Mouse (Mus musculus): Measurements from ENCODE around the gene Olfr1428. TPM values are rescaled to one million over a fixed set of nuclear protein-coding genes. Genes with fewer than 3 reads are reported as not detected.
"Not testable (repeated sequence)": the region's sequence is repeated elsewhere in the genome, so short reads cannot be mapped to it uniquely, and the experiment has no call there.

Gene Olfr1428
- polyA plus RNA-seq (2016; fragmentation: Nextera tagmentation; extraction: Ambion mirVana), result not detected in 2 replicates

DNA sequence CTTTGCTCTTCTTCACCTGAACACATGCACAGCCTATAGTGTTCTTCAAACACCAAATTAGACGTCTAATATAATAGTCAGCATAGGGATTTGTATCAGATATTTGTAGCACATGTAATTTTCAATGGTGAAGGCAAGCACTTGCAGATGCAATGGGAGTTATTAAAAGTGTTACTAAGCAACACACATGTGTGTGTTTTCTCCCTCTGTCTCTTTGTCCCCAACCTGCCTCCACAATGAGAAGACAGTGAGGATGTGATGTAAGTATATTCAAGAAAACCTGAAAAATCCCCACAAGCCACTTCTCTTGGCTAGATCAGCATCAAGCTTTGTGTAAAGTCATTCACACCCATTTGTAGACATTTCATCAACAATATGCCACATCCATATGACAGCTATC is at the start of gene Olfr1428:
Gene Olfr1428, minus strand, starts transcription at position 101 of the 400 bp plus-strand sequence.
- Histone ChIP-seq H3K36me3 (no peaks in the 10 kb centered on the region), H3K4me1 (no peaks in the 10 kb centered on the region), H3K9ac (no peak within 1 kb of the TSS), H3K4me2 (replicated peaks) (no peak within 1 kb of the TSS), H3K27me3 (no peaks in the 10 kb centered on the region), H3K27ac (no peak within 1 kb of the TSS), H3K4me3 (no peak within 1 kb of the TSS), H3K9me3 (no peaks in the 10 kb centered on the region)
- WGBS, result 71% methylated on average over 1 of the region's 1 CpGs
- no peak for ATAC-seq (ENCODE audit: insufficient number of reproducible peaks, insufficient read depth, low FRiP score, low TSS enrichment)

DNA sequence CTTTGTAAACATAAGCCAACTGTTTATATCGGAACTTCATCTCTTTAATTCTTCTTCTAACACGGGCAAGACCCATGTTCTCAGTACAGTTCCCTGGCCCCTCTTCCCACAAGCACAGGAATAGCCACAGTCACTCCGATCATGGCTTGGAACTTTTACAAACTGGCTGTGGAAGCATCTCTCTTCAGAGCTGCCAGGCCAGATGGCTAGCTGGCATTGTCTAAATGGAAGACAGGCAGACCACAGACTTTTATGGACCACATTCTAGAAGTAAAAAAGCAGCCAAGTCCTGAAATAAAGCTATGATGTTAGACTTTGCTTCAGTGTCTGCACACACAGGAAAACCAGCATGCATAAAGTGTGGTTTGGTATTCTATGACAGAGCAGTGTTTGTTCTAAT is 29.8 kb upstream of the Olfr1428 start:
- Histone ChIP-seq H3K9ac (no peak overlapping the region), H3K27me3 (no peaks in the 10 kb centered on the region), H3K4me2 (replicated peaks) (no peak overlapping the region), H3K27ac (no peak overlapping the region), H3K9me3 (no peaks in the 10 kb centered on the region), H3K4me3 (no peak overlapping the region), H3K4me1 (no peaks in the 10 kb centered on the region), H3K36me3 (no peaks in the 10 kb centered on the region)
- ATAC-seq (ENCODE audit: insufficient number of reproducible peaks, insufficient read depth, low FRiP score, low TSS enrichment), result no peak
- 84% methylated on average over 3 of the region's 3 CpGs for WGBS

DNA sequence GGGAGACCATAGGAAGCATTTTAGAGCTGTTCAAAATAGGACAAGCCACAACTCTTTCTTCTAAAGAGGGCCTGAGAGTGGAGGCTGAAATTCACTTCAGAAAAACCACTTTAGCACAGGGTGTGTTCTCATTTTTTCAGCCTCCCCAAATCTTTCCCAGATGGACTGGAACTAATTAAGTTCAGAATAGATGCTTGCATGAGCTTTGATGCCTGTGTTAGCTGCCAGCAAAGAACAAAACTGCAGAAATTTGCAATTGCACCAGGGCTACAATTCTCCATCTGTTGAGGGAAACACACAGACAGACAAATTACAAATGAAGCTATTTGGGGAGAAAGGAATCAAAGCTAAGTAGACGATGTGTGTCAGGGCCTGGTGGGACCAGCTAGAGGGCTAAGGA is 27.7 kb upstream of the Olfr1428 start:
- no peaks in the 10 kb centered on the region for H3K36me3 ChIP-seq
- no peaks in the 10 kb centered on the region for H3K9me3 ChIP-seq
- no peaks in the 10 kb centered on the region for H3K4me1 ChIP-seq
- no peak overlapping the region for H3K4me3 ChIP-seq
- H3K4me2 ChIP-seq (replicated peaks), result no peak overlapping the region
- no peak for ATAC-seq (ENCODE audit: insufficient number of reproducible peaks, insufficient read depth, low FRiP score, low TSS enrichment)
- no peaks in the 10 kb centered on the region for H3K27me3 ChIP-seq
- no peak overlapping the region for H3K9ac ChIP-seq
- 24% methylated on average over 1 of the region's 1 CpGs for WGBS
- H3K27ac ChIP-seq, result no peak overlapping the region

DNA sequence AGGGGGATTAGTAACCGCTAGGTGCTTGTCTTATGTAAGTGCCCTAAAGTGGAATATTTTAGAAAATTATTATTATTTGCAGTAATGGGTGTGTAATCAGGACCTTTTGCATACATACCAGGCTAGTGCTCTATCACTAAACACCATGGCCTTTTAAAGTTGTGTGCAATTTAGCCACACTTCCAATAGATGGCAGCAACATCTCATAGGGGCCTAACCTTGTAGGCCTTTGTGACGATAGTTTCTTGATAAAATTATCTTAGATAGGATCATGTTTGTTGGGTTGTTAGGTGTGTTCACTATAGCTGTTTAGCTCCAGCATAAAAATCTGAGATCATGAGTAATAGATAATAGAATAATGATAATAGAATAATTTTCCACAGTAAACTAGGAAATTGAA is 18.6 kb upstream of the Olfr1428 start:
- ATAC-seq (ENCODE audit: insufficient number of reproducible peaks, insufficient read depth, low FRiP score, low TSS enrichment), result no peak
- 27% methylated on average over 2 of the region's 2 CpGs for WGBS
- H3K9ac ChIP-seq, result no peak overlapping the region
- H3K4me1 ChIP-seq, result no peaks in the 10 kb centered on the region
- no peak overlapping the region for H3K27ac ChIP-seq
- no peaks in the 10 kb centered on the region for H3K36me3 ChIP-seq
- no peaks in the 10 kb centered on the region for H3K27me3 ChIP-seq
- H3K4me3 ChIP-seq, result no peak overlapping the region
- no peak overlapping the region for H3K4me2 ChIP-seq (replicated peaks)
- H3K9me3 ChIP-seq, result no peaks in the 10 kb centered on the region

DNA sequence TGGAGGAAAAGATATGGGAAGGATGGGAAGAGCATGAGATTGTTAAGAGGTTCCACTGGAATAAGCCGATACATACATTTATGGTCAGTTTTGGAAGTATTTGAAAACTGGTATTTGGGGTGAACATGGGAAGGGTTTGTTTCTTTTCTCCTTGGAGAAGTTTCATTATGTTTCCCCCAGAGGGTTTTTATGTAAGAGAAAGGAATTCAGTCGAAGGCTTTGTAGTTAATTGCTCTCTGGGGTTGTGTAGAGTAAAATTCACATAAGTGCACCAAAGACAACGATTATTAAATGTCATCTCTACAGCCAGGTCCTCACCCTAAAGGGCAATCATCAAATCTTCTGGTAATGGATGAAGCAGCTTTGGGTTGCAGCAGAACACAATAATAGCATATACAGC is 7.4 kb upstream of the Olfr1428 start, which contains the start of gene Olfr76:
Gene Olfr76, minus strand, starts transcription at position 101 of the 400 bp plus-strand sequence.
- Histone ChIP-seq H3K4me2 (replicated peaks) (no peak within 1 kb of the TSS), H3K27me3 (no peaks in the 10 kb centered on the region), H3K4me1 (no peaks in the 10 kb centered on the region), H3K9me3 (no peaks in the 10 kb centered on the region), H3K36me3 (no peaks in the 10 kb centered on the region), H3K9ac (no peak within 1 kb of the TSS), H3K4me3 (no peak within 1 kb of the TSS), H3K27ac (no peak within 1 kb of the TSS)
- ATAC-seq (ENCODE audit: insufficient number of reproducible peaks, insufficient read depth, low FRiP score, low TSS enrichment), result no peak
- WGBS, result 61% methylated on average over 3 of the region's 3 CpGs

DNA sequence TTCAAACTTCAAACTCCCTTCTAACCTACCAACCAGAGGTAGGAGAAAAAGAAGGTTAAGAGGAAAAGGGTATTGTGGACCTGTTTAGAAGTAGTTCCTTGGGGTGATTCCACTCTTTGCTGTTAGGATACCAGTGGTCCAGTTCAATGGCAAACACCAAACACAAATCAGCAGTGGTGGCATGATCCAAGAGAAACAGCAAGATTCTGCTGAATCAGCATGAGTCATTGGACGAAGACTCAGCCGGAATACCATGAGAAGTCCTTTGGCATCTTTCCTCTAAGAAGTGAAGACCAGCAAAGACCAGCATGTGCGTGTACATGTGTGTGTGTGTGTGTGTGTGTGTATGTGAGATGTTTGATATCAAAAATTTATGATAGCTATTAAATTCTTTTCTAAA is 767 bp upstream of the Olfr1428 start:
- no peak overlapping the region for H3K4me2 ChIP-seq (replicated peaks)
- no peaks in the 10 kb centered on the region for H3K4me1 ChIP-seq
- H3K4me3 ChIP-seq, result no peak overlapping the region
- no peaks in the 10 kb centered on the region for H3K9me3 ChIP-seq
- no peak for ATAC-seq (ENCODE audit: insufficient number of reproducible peaks, insufficient read depth, low FRiP score, low TSS enrichment)
- no peak overlapping the region for H3K27ac ChIP-seq
- H3K9ac ChIP-seq, result no peak overlapping the region
- 86% methylated on average over 3 of the region's 3 CpGs for WGBS
- no peaks in the 10 kb centered on the region for H3K27me3 ChIP-seq
- H3K36me3 ChIP-seq, result no peaks in the 10 kb centered on the region

DNA sequence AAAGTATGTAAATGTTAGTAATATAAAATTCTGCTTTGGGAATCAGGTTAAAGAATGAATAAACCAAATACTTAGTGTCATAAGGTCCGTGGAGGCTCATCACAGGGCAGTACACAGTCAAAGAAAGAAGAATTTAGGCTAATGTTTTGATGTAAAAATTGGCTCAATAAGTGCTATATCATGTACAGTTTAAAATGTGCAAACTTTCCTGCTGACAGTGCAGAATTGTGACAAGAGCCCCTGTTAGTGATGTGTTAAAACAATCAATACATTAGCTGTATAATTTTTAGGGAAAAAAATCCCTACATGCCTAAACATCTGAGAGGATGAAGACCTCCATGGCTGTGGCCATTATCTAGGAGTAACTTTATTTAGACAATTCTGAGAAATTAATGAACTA is 1.9 kb downstream of the Olfr1428 start:
- H3K4me3 ChIP-seq, result no peak overlapping the region
- no peaks in the 10 kb centered on the region for H3K9me3 ChIP-seq
- no peaks in the 10 kb centered on the region for H3K27me3 ChIP-seq
- ATAC-seq (ENCODE audit: insufficient number of reproducible peaks, insufficient read depth, low FRiP score, low TSS enrichment), result no peak
- H3K4me2 ChIP-seq (replicated peaks), result no peak overlapping the region
- no peak overlapping the region for H3K9ac ChIP-seq
- no peaks in the 10 kb centered on the region for H3K36me3 ChIP-seq
- H3K27ac ChIP-seq, result no peak overlapping the region
- 60% methylated on average over 1 of the region's 1 CpGs for WGBS
- H3K4me1 ChIP-seq, result no peaks in the 10 kb centered on the region

DNA sequence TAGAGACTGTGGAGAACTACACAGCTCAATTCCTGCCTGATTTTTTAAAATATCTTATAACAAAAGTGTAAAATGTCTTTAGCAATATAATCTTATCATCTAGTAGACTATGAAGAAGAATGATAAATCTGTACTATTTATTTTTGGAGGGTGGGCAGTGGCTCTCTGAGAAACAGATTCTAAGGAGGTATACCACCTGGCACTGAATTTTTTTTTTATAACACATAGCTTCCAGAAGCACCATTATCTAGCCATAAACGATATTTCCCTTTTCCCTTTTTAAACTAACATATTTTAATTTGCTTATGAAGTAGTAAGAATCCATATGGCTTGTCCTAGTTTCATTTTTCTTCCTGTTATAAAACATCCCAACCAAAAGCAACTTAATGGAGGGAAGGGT is 11.2 kb downstream of the Olfr1428 start:
- Histone ChIP-seq H3K9me3 (no peaks in the 10 kb centered on the region), H3K9ac (no peak overlapping the region), H3K4me2 (replicated peaks) (no peak overlapping the region), H3K36me3 (no peaks in the 10 kb centered on the region), H3K4me1 (no peaks in the 10 kb centered on the region), H3K27me3 (no peaks in the 10 kb centered on the region), H3K4me3 (no peak overlapping the region), H3K27ac (no peak overlapping the region)
- WGBS, result 62% methylated on average over 1 of the region's 1 CpGs
- no peak for ATAC-seq (ENCODE audit: insufficient number of reproducible peaks, insufficient read depth, low FRiP score, low TSS enrichment)

DNA sequence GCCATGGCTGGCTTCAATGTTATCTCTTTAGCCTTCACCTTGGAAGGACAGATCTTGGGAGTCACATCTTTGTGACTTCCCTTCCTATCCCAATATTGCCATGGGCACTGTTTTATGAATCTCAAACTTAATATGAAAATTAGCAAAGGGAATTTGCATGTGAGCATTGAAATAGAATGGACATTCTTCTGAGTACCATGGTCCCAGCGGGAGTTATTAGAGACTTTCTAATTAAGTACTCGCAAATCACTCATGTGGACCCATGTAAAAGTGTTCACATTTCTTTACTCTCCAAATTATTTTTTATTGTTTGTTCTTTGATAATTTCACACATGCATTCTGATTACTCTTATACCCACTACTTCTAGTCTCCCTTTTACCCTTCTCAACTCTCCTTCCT is 12.5 kb downstream of the Olfr1428 start, which contains the start of gene Olfr1427:
Gene Olfr1427, minus strand, starts transcription at position 101 of the 400 bp plus-strand sequence.
- WGBS, result 89% methylated on average over 2 of the region's 2 CpGs
- no peak within 1 kb of the TSS for H3K4me3 ChIP-seq
- no peak within 1 kb of the TSS for H3K27ac ChIP-seq
- H3K9ac ChIP-seq, result no peak within 1 kb of the TSS
- no peaks in the 10 kb centered on the region for H3K9me3 ChIP-seq
- H3K27me3 ChIP-seq, result no peaks in the 10 kb centered on the region
- ATAC-seq (ENCODE audit: insufficient number of reproducible peaks, insufficient read depth, low FRiP score, low TSS enrichment), result no peak
- no peaks in the 10 kb centered on the region for H3K36me3 ChIP-seq
- no peaks in the 10 kb centered on the region for H3K4me1 ChIP-seq
- no peak within 1 kb of the TSS for H3K4me2 ChIP-seq (replicated peaks)

DNA sequence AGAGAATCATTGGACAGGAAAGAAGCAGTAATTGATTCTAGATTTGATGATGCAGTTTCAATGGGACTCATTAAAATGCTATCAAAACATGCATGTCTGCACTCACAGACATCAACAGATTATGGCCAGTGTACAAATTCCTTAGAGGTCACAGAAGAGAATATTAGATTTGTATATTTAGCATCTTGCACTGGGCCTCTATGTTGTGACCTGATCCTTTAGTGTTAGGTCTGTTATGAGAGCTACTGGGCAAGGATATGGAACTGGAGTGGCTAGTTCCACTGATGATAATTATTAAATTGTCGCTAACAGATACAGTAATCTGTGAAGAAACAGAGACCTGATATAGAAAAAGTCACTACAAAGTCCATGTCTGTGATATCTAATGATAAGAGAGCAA is 23.8 kb downstream of the Olfr1428 start, which contains the start of gene Olfr1426:
Gene Olfr1426, minus strand, starts transcription at position 101 of the 400 bp plus-strand sequence.
- Histone ChIP-seq H3K27me3 (no peaks in the 10 kb centered on the region), H3K4me2 (replicated peaks) (no peak within 1 kb of the TSS), H3K9ac (no peak within 1 kb of the TSS), H3K4me3 (no peak within 1 kb of the TSS), H3K4me1 (no peaks in the 10 kb centered on the region), H3K9me3 (no peaks in the 10 kb centered on the region), H3K27ac (no peak within 1 kb of the TSS), H3K36me3 (no peaks in the 10 kb centered on the region)
- ATAC-seq (ENCODE audit: insufficient number of reproducible peaks, insufficient read depth, low FRiP score, low TSS enrichment), result no peak
- WGBS, result 86% methylated on average over 1 of the region's 1 CpGs

DNA sequence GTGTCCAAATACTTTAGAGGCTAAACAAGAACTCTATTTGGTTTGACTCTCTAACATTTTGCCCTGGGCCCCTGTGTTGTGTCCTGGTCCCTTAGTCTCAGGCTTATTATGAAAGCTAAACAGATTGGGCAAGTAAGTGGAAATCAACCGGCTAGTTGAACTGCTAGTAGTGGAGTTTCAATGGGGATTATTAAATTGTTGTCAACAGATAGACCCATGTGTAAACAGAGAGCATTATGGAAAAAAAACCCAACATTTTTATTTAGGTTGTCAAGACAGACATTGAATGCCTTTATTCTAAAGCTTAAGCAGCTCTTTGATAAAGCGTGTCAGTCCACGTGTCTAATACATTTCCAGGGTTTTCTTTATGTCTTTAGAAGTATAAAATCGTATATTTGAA is 38.1 kb downstream of the Olfr1428 start, which contains the start of gene Olfr1425:
Gene Olfr1425, minus strand, starts transcription at position 101 of the 400 bp plus-strand sequence.
- not testable (repeated sequence) for H3K4me2 ChIP-seq (replicated peaks); ATAC-seq (ENCODE audit: insufficient number of reproducible peaks, insufficient read depth, low FRiP score, low TSS enrichment); H3K4me1 ChIP-seq; H3K36me3 ChIP-seq; H3K9ac ChIP-seq; H3K4me3 ChIP-seq; H3K27ac ChIP-seq; H3K9me3 ChIP-seq; H3K27me3 ChIP-seq
- 82% methylated on average over 4 of the region's 4 CpGs for WGBS

DNA sequence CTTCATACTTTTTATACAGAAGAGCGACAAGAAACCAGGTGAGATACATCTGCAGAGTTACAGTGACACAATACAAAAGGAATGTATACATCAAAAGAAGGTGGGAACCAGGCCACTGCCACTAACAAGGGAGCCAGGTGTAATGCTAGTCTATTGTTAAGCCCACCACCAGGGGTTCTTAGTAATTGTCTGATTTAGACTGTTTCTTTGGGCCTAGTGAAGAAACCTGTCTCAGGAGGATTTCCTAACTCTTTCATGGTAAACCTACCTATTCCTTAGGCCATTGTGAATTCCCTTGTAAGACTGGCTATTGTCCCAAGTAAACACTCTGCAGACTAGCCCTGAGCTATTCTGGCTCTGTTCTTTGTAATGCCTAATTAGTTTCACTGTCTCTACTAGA is 46.2 kb downstream of the Olfr1428 start:
- WGBS, result 88% methylated on average over 1 of the region's 1 CpGs
- not testable (repeated sequence) for H3K9me3 ChIP-seq

DNA sequence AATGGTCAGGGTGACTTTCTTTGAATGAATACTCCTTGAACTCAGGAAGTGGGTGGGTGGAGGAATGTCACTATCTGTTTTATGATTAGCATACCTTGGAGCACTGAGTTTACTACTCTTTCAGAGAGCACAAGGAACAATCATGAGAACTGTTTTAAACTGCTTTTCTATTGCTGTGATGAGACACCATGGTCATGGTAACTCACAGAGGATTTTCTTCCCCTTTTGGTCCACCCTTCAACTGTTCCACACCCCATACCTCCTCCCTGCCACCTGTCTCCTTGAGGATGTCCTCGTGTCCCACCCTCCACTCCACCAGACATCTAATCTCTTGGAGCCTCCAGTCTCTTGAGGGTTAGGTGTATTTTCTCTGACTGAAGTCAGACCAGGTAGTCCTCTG is 47.9 kb downstream of the Olfr1428 start:
- not testable (repeated sequence) for H3K27ac ChIP-seq; H3K9ac ChIP-seq; H3K9me3 ChIP-seq; H3K4me2 ChIP-seq (replicated peaks); ATAC-seq (ENCODE audit: insufficient number of reproducible peaks, insufficient read depth, low FRiP score, low TSS enrichment); H3K4me3 ChIP-seq; H3K27me3 ChIP-seq; H3K4me1 ChIP-seq; H3K36me3 ChIP-seq
- WGBS, result 54% methylated on average over 1 of the region's 1 CpGs

More for the DNA sequence above, 46.2 kb downstream of the Olfr1428 start:
- not testable (repeated sequence) for H3K27me3 ChIP-seq; H3K4me1 ChIP-seq; H3K36me3 ChIP-seq; H3K27ac ChIP-seq; H3K4me2 ChIP-seq (replicated peaks); ATAC-seq (ENCODE audit: insufficient number of reproducible peaks, insufficient read depth, low FRiP score, low TSS enrichment); H3K9ac ChIP-seq; H3K4me3 ChIP-seq

All from embryonic facial prominence, embryonic 12.5 days (tissue).